Mouse (Mus musculus): ENCODE data around the gene Fbxo46. TPM values are rescaled to one million over a fixed set of nuclear protein-coding genes. Genes with fewer than 3 reads are reported as not detected.
A peak's percentile ranks its signal among the peaks of the same experiment; 100 is the strongest.

The Fbxo46 gene
- total and polyA plus RNA-seq, 2 experiments: 2.4 to 5.0 TPM

GRCm38 (mm10) chr7:19171831-19172230 lies 52.2 kb downstream of the Fbxo46 start:
- 59% methylated on average over 8 of the region's 8 CpGs for WGBS
- H3K9ac ChIP-seq (ENCODE audit: low read depth, low read length): no peak overlapping the region
- peaks cover 7% of the 10 kb centered on the region for H3K27me3 ChIP-seq (ENCODE audit: control insufficient read depth, insufficient read depth, low read length)

GRCm38 (mm10) chr7:19172874-19173273 lies 53.2 kb downstream of the Fbxo46 start:
- Histone ChIP-seq H3K79me2 (ENCODE audit: control insufficient read depth, insufficient read depth, low read length) (no peaks in the 10 kb centered on the region), H3K27me3 (ENCODE audit: control insufficient read depth, insufficient read depth, low read length) (peaks cover 8% of the 10 kb centered on the region), H3K4me3 (ENCODE audit: insufficient read depth, low read depth, low read length) (no peak overlapping the region), H3K4me1 (ENCODE audit: control insufficient read depth, insufficient read depth, low read length) (no peaks in the 10 kb centered on the region), H3K27ac (replicated peaks; ENCODE audit: insufficient read depth, low read depth, low read length) (no peak overlapping the region), H3K36me3 (ENCODE audit: control insufficient read depth, insufficient read depth, low read length) (no peaks in the 10 kb centered on the region), H3K9ac (ENCODE audit: low read depth, low read length) (0 out of 2 replicates have a peak overlapping the region, but pooled peaks have one; percentile 29)
- no peak for DNase-seq (ENCODE audit: extremely low read depth, low read depth, low spot score)
- no peak for TF ChIP-seq POLR2A (IDR thresholded peaks at IDR 0.05; ENCODE audit: extremely low read depth, insufficient read depth, low read length)
- TF ChIP-seq CTCF (IDR thresholded peaks at IDR 0.05; ENCODE audit: low read depth, low read length): peak; percentile 73
- WGBS: 7% methylated on average over 17 of the region's 17 CpGs

More at GRCm38 (mm10) chr7:19171831-19172230, 52.2 kb downstream of the Fbxo46 start:
- Histone ChIP-seq H3K36me3 (ENCODE audit: control insufficient read depth, insufficient read depth, low read length) (no peaks in the 10 kb centered on the region), H3K4me1 (ENCODE audit: control insufficient read depth, insufficient read depth, low read length) (no peaks in the 10 kb centered on the region), H3K79me2 (ENCODE audit: control insufficient read depth, insufficient read depth, low read length) (no peaks in the 10 kb centered on the region), H3K4me3 (ENCODE audit: insufficient read depth, low read depth, low read length) (no peak overlapping the region), H3K27ac (replicated peaks; ENCODE audit: insufficient read depth, low read depth, low read length) (no peak overlapping the region)
- TF ChIP-seq CTCF (IDR thresholded peaks at IDR 0.05; ENCODE audit: low read depth, low read length): no peak
- TF ChIP-seq POLR2A (IDR thresholded peaks at IDR 0.05; ENCODE audit: extremely low read depth, insufficient read depth, low read length): no peak
- DNase-seq (ENCODE audit: extremely low read depth, low read depth, low spot score): no peak

- WGBS: 8% methylated on average over 30 of the region's 30 CpGs
- H3K27ac ChIP-seq (replicated peaks; ENCODE audit: insufficient read depth, low read depth, low read length): no peak within 1 kb of the TSS
- peak; percentile 43 for DNase-seq (ENCODE audit: extremely low read depth, low read depth, low spot score)
- H3K4me1 ChIP-seq (ENCODE audit: control insufficient read depth, insufficient read depth, low read length): no peaks in the 10 kb centered on the region
- peaks cover 16% of the 10 kb centered on the region for H3K27me3 ChIP-seq (ENCODE audit: control insufficient read depth, insufficient read depth, low read length)
- no peaks in the 10 kb centered on the region for H3K36me3 ChIP-seq (ENCODE audit: control insufficient read depth, insufficient read depth, low read length)
- no peaks in the 10 kb centered on the region for H3K79me2 ChIP-seq (ENCODE audit: control insufficient read depth, insufficient read depth, low read length)
- TF ChIP-seq POLR2A (IDR thresholded peaks at IDR 0.05; ENCODE audit: extremely low read depth, insufficient read depth, low read length) (no peak), CTCF (IDR thresholded peaks at IDR 0.05; ENCODE audit: low read depth, low read length) (no peak)
- H3K9ac ChIP-seq (ENCODE audit: low read depth, low read length): no peak within 1 kb of the TSS
- no peak within 1 kb of the TSS for H3K4me3 ChIP-seq (ENCODE audit: insufficient read depth, low read depth, low read length)
Observed at GRCm38 (mm10) chr7:19175708-19176515, 56.3 kb downstream of the Fbxo46 start, which contains the start of gene Eml2. Gene Eml2, plus strand, starts transcription at chr7:19176421.

- DNase-seq (ENCODE audit: extremely low read depth, low read depth, low spot score): no peak
- Histone ChIP-seq H3K79me2 (ENCODE audit: control insufficient read depth, insufficient read depth, low read length) (no peaks in the 10 kb centered on the region), H3K4me3 (ENCODE audit: insufficient read depth, low read depth, low read length) (no peak overlapping the region), H3K27me3 (ENCODE audit: control insufficient read depth, insufficient read depth, low read length) (peaks cover 16% of the 10 kb centered on the region), H3K9ac (ENCODE audit: low read depth, low read length) (no peak overlapping the region), H3K36me3 (ENCODE audit: control insufficient read depth, insufficient read depth, low read length) (no peaks in the 10 kb centered on the region), H3K4me1 (ENCODE audit: control insufficient read depth, insufficient read depth, low read length) (no peaks in the 10 kb centered on the region), H3K27ac (replicated peaks; ENCODE audit: insufficient read depth, low read depth, low read length) (no peak overlapping the region)
- no peak for TF ChIP-seq POLR2A (IDR thresholded peaks at IDR 0.05; ENCODE audit: extremely low read depth, insufficient read depth, low read length)
- TF ChIP-seq CTCF (IDR thresholded peaks at IDR 0.05; ENCODE audit: low read depth, low read length): no peak
- WGBS: 12% methylated on average over 21 of the region's 21 CpGs
Observed at GRCm38 (mm10) chr7:19176516-19176947, 56.9 kb downstream of the Fbxo46 start.

- WGBS: 83% methylated on average over 7 of the region's 7 CpGs
- 0 out of 2 replicates have a peak, but pooled peaks cover 2% of the 10 kb centered on the region for H3K4me1 ChIP-seq (ENCODE audit: control insufficient read depth, insufficient read depth, low read length)
- H3K27me3 ChIP-seq (ENCODE audit: control insufficient read depth, insufficient read depth, low read length): peaks cover 16% of the 10 kb centered on the region
- no peak for TF ChIP-seq POLR2A (IDR thresholded peaks at IDR 0.05; ENCODE audit: extremely low read depth, insufficient read depth, low read length)
- TF ChIP-seq CTCF (IDR thresholded peaks at IDR 0.05; ENCODE audit: low read depth, low read length): no peak
- DNase-seq (ENCODE audit: extremely low read depth, low read depth, low spot score): no peak
- H3K36me3 ChIP-seq (ENCODE audit: control insufficient read depth, insufficient read depth, low read length): no peaks in the 10 kb centered on the region
- no peak overlapping the region for H3K27ac ChIP-seq (replicated peaks; ENCODE audit: insufficient read depth, low read depth, low read length)
- H3K79me2 ChIP-seq (ENCODE audit: control insufficient read depth, insufficient read depth, low read length): no peaks in the 10 kb centered on the region
- no peak overlapping the region for H3K9ac ChIP-seq (ENCODE audit: low read depth, low read length)
- H3K4me3 ChIP-seq (ENCODE audit: insufficient read depth, low read depth, low read length): no peak overlapping the region
Observed at GRCm38 (mm10) chr7:19177216-19177615, 57.6 kb downstream of the Fbxo46 start.

- WGBS: 25% methylated on average over 18 of the region's 18 CpGs
- no peak for DNase-seq (ENCODE audit: extremely low read depth, low read depth, low spot score)
- Histone ChIP-seq H3K36me3 (ENCODE audit: control insufficient read depth, insufficient read depth, low read length) (no peaks in the 10 kb centered on the region), H3K27ac (replicated peaks; ENCODE audit: insufficient read depth, low read depth, low read length) (no peak overlapping the region), H3K4me3 (ENCODE audit: insufficient read depth, low read depth, low read length) (no peak overlapping the region), H3K27me3 (ENCODE audit: control insufficient read depth, insufficient read depth, low read length) (peaks cover 16% of the 10 kb centered on the region), H3K4me1 (ENCODE audit: control insufficient read depth, insufficient read depth, low read length) (0 out of 2 replicates have a peak, but pooled peaks cover 2% of the 10 kb centered on the region), H3K79me2 (ENCODE audit: control insufficient read depth, insufficient read depth, low read length) (no peaks in the 10 kb centered on the region), H3K9ac (ENCODE audit: low read depth, low read length) (no peak overlapping the region)
- no peak for TF ChIP-seq POLR2A (IDR thresholded peaks at IDR 0.05; ENCODE audit: extremely low read depth, insufficient read depth, low read length)
- no peak for TF ChIP-seq CTCF (IDR thresholded peaks at IDR 0.05; ENCODE audit: low read depth, low read length)
Observed at GRCm38 (mm10) chr7:19178035-19178434, 58.4 kb downstream of the Fbxo46 start.
